ENCODE assay signal across 9 mouse cellular contexts in the genomic region with DNA sequence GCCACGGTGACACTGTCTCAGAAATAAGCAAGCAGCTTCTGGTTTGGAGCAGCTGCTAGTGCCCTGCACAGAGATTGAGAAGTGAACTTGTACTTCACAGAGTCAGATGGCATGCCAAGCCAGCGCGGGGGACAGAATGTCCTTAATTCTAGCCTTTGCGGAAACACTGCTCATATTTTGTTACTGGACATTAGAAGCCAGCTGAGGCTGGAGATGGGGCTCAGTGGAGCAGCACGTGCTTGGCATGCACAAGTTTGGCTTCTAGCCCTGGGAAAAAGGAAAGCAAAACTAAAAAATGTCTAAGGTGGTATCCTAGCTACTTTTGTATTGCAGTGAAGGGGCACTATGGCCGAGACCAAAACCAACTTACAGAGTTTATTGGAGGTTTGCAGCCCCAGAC. TPM values are rescaled to one million over a fixed set of nuclear protein-coding genes. Genes with fewer than 3 reads are reported as not detected.
DNase-seq lines count a peak whose midpoint lies in the region; ATAC-seq lines count a peak whose summit lies in the region.
"Had no signal": no experiment of that assay in that cellular context is flagged by ENCODE, and none has a peak within 500 bp of the region (broad histone marks: within the 10 kb centered on the region; RNA-seq: fewer than 3 reads in every experiment).

No protein-coding gene starts in this region.

- peak; percentile 38 for DNase-seq in adrenal gland, postnatal 14 days
- DNase-seq in adrenal gland, adult 18-20 months (ENCODE audit: low spot score in 2 of 2): no peak
- DNase-seq in left cerebral cortex, postnatal 14 days (ENCODE audit: low spot score in 2 of 2): peak; percentile 35 to 42
- no peak for DNase-seq in left cerebral cortex, adult 18-20 months (ENCODE audit: low spot score in 2 of 2)

- H3K27ac ChIP-seq in hindbrain, embryonic 15.5 days (replicated peaks): peak overlapping the region; percentile 78
- H3K27ac ChIP-seq in midbrain, embryonic 13.5 days: peak overlapping the region; percentile 14; the same call in 1 of the 2 replicates

- intact Hi-C loops in left cerebral cortex, postnatal 14 days (cut with DNase I): no loop called here

- H3K27me3 ChIP-seq in hindbrain, embryonic 15.5 days: no peaks in the 10 kb centered on the region
- H3K27me3 ChIP-seq in midbrain, embryonic 13.5 days: peaks cover 42% of the 10 kb centered on the region

- 38% methylated on average over 6 of the region's 6 CpGs for WGBS in hindbrain, embryonic 15.5 days
- WGBS in midbrain, embryonic 13.5 days: 70% methylated on average over 6 of the region's 6 CpGs

- H3K4me3 ChIP-seq in hindbrain, embryonic 15.5 days: no peak overlapping the region
- no peak overlapping the region for H3K4me3 ChIP-seq in midbrain, embryonic 13.5 days (replicated peaks)

- no peaks in the 10 kb centered on the region for H3K36me3 ChIP-seq in hindbrain, embryonic 15.5 days
- H3K36me3 ChIP-seq in midbrain, embryonic 13.5 days: no peaks in the 10 kb centered on the region

- no peak overlapping the region for H3K4me2 ChIP-seq in hindbrain, embryonic 15.5 days
- no peak overlapping the region for H3K4me2 ChIP-seq in midbrain, embryonic 13.5 days (replicated peaks)
- H3K4me2 ChIP-seq: liver, embryonic 11.5 days had no signal

- ATAC-seq in hindbrain, embryonic 15.5 days (ENCODE audit: low FRiP score, low read depth): 0 out of 2 replicates have a peak, but pooled peaks have one; percentile 19
- ATAC-seq in midbrain, embryonic 13.5 days: no peak
- ATAC-seq in cerebellum, adult (ENCODE audit: insufficient number of reproducible peaks, low FRiP score, low TSS enrichment): no peak
- ATAC-seq in megakaryocyte-erythroid progenitor cell, adult 5-6 weeks (replicated peaks; ENCODE audit: low FRiP score, low TSS enrichment, poor library complexity, severe bottlenecking): no peak

- peaks cover 8% of the 10 kb centered on the region for H3K4me1 ChIP-seq in hindbrain, embryonic 15.5 days (replicated peaks)
- peaks cover 22% of the 10 kb centered on the region for H3K4me1 ChIP-seq in midbrain, embryonic 13.5 days (replicated peaks)

- H3K9me3 ChIP-seq in hindbrain, embryonic 15.5 days: no peaks in the 10 kb centered on the region
- no peaks in the 10 kb centered on the region for H3K9me3 ChIP-seq in midbrain, embryonic 13.5 days

- no peak overlapping the region for H3K9ac ChIP-seq in hindbrain, embryonic 15.5 days
- H3K9ac ChIP-seq in midbrain, embryonic 13.5 days (replicated peaks): no peak overlapping the region

RNA-seq across cellular contexts. Expression of a gene that starts 7.3 kb away (rescaled TPM):
- 6.2 and 9.8 TPM in 2 replicates for total RNA-seq in adrenal gland, postnatal 14 days (2021)
- 1 to 10 TPM; 4.2 to 4.6 TPM for total RNA-seq in adrenal gland, adult 18-20 months (2021)
- 10 to 100 TPM; 37.3 to 41.4 TPM for total RNA-seq in left cerebral cortex, postnatal 14 days (2021)
- 10 to 100 TPM; 30.4 to 35.0 TPM for total RNA-seq in left cerebral cortex, adult 18-20 months (2021)
- 22.9 and 26.5 TPM in 2 replicates for polyA plus RNA-seq in hindbrain, embryonic 15.5 days (2015; fragmentation: Nextera tagmentation; extraction: Ambion mirVana)
- 10.1 and 10.8 TPM in 2 replicates for polyA plus RNA-seq in midbrain, embryonic 13.5 days (2015; fragmentation: Nextera tagmentation; extraction: Ambion mirVana)
- 7.5 and 8.3 TPM in 2 replicates for total RNA-seq in megakaryocyte-erythroid progenitor cell, adult 5-6 weeks (2014; fragmentation: Nextera tagmentation)
- total RNA-seq in megakaryocyte-erythroid progenitor cell, adult 5-6 weeks (2017): 5.6 and 5.9 TPM in 2 replicates

RNA-seq across cellular contexts. Expression of a gene that starts 14.0 kb away (rescaled TPM):
- 5.6 and 8.5 TPM in 2 replicates for total RNA-seq in adrenal gland, postnatal 14 days (2021)
- 1 to 10 TPM in 1 of 2 experiments, not detected in 1; 2.8 TPM for total RNA-seq in adrenal gland, adult 18-20 months (2021)
- under 1 TPM in 1 of 2 experiments, not detected in 1; 0.19 TPM for total RNA-seq in left cerebral cortex, postnatal 14 days (2021)
- total RNA-seq in left cerebral cortex, adult 18-20 months (2021): under 1 TPM; 0.21 to 0.42 TPM
- polyA plus RNA-seq in hindbrain, embryonic 15.5 days (2015; fragmentation: Nextera tagmentation; extraction: Ambion mirVana): 0.31 and 0.45 TPM in 2 replicates
- 0.07 and 0.10 TPM in 2 replicates for polyA plus RNA-seq in midbrain, embryonic 13.5 days (2015; fragmentation: Nextera tagmentation; extraction: Ambion mirVana)
- total RNA-seq in megakaryocyte-erythroid progenitor cell, adult 5-6 weeks (2014; fragmentation: Nextera tagmentation): not detected in 2 replicates
- not detected in 2 replicates for total RNA-seq in megakaryocyte-erythroid progenitor cell, adult 5-6 weeks (2017)
- polyA plus RNA-seq: liver, embryonic 11.5 days had no signal

RNA-seq across cellular contexts. Expression of a gene that starts 40.0 kb away (rescaled TPM):
- total RNA-seq in adrenal gland, postnatal 14 days (2021): 2.1 and 2.4 TPM in 2 replicates
- 1 to 10 TPM in 1 of 2 experiments, not detected in 1; 4.4 TPM for total RNA-seq in adrenal gland, adult 18-20 months (2021)
- total RNA-seq in left cerebral cortex, postnatal 14 days (2021): under 1 TPM; 0.66 to 0.79 TPM
- under 1 TPM; 0.60 to 0.66 TPM for total RNA-seq in left cerebral cortex, adult 18-20 months (2021)
- polyA plus RNA-seq in hindbrain, embryonic 15.5 days (2015; fragmentation: Nextera tagmentation; extraction: Ambion mirVana): 0.56 and 0.62 TPM in 2 replicates
- polyA plus RNA-seq in midbrain, embryonic 13.5 days (2015; fragmentation: Nextera tagmentation; extraction: Ambion mirVana): 0.21 and 0.28 TPM in 2 replicates
- 0.63 and 0.82 TPM in 2 replicates for total RNA-seq in megakaryocyte-erythroid progenitor cell, adult 5-6 weeks (2014; fragmentation: Nextera tagmentation)
- not detected in 2 replicates for total RNA-seq in megakaryocyte-erythroid progenitor cell, adult 5-6 weeks (2017)

Comparison
In these comparisons a context has a peak if more than half of its experiments do, and no peak if none do; other contexts are left out.
1. DNase-seq: peak in adrenal gland, postnatal 14 days (single experiment) and left cerebral cortex, postnatal 14 days (2 of 2); none in adrenal gland, adult 18-20 months (0 of 2) and left cerebral cortex, adult 18-20 months (0 of 2).